Mouse (Mus musculus): Measurements from ENCODE around the gene Tecr. TPM values are rescaled to one million over a fixed set of nuclear protein-coding genes. Genes with fewer than 3 reads are reported as not detected.

Gene Tecr
- polyA plus RNA-seq, 1 experiment = 310 TPM

DNA sequence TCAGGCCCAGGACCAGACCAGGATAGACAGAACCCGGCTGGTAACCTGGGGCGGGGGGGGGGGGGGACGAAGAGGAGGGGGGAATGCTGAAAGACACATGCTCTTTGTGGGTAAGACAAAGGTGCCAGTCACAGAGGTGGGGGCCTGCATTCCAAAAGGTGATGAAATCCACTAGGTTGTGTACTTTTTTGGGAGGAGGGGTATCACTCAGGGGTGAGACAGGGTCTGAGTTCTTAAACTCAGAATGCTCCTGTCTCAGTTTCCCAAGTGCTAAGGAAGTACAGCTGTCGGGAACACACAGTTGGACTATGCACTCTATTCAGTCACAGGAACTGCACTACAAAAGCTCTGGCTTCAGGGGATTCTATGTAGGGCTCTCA, 31.3 kb downstream of the Tecr start:
- Histone ChIP-seq H3K4me1 (ENCODE audit: control insufficient read depth, insufficient read depth, low read length) (peaks cover 14% of the 10 kb centered on the region), H3K27ac (ENCODE audit: insufficient read depth, low read length) (no peak overlapping the region), H3K9me3 (replicated peaks; ENCODE audit: control insufficient read depth, insufficient read depth, low read length, poor library complexity, severe bottlenecking) (no peaks in the 10 kb centered on the region), H3K36me3 (ENCODE audit: control insufficient read depth, insufficient read depth, low read length, poor library complexity, severe bottlenecking) (peaks cover 17% of the 10 kb centered on the region), H3K9ac (ENCODE audit: low read depth, poor library complexity, severe bottlenecking) (no peak overlapping the region), H3K27me3 (ENCODE audit: control insufficient read depth, insufficient read depth, low read length, poor library complexity, severe bottlenecking) (no peaks in the 10 kb centered on the region), H3K4me3 (ENCODE audit: low read depth, low read length) (no peak overlapping the region)
- TF ChIP-seq EP300 (IDR thresholded peaks at IDR 0.05; ENCODE audit: insufficient read depth, low read depth, low read length) (no peak), POLR2A (IDR thresholded peaks at IDR 0.05; ENCODE audit: insufficient read depth, low read length) (no peak), CTCF (IDR thresholded peaks at IDR 0.05; ENCODE audit: low read depth, low read length) (no peak)

DNA sequence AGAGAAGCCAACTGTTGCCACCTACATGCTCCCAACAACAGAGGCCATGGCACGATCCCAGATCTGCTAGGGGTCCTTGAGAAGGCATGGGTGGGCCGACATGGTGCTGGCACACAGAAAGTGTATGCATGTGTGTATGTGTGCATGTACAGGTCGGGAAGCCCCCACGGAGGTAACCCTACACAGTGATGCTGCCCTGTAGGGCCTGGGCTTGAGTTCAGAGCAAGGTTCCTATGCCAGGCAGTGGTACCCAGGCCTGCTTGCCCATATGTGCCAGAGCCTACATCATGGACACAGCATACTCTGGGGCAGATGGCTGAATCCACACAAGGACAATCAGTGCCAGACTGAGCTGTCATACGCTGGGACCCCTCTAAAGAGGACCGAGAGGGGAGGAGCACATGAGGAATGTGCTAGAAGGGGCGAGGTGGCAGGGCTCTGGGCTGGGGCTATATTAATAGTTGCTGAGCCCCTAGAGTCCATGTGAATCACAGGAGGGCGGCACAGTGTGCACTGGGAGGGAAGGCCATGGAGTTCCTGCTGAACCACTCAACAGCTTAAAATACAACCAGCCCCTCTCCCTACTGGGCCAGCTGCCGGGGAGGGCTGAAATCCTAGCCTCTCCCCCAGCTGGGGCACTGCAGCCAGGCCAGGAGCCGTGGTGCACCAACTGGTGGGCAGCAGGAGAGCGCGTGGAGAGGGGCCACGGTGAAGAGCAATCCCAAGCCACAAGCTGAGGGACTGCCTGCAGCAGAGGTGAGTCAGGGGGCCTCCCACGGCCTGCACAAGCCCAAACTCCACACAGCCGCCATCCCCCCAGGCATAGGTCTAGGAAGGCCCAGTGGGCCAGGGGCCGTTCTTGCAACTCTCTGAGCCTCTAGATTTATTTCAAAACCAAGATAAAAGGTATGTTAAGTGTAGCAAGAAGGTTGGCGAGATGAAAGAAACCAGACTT, 31.9 kb downstream of the Tecr start:
- Histone ChIP-seq H3K4me3 (ENCODE audit: low read depth, low read length) (no peak overlapping the region), H3K36me3 (ENCODE audit: control insufficient read depth, insufficient read depth, low read length, poor library complexity, severe bottlenecking) (peaks cover 22% of the 10 kb centered on the region), H3K9ac (ENCODE audit: low read depth, poor library complexity, severe bottlenecking) (no peak overlapping the region), H3K4me1 (ENCODE audit: control insufficient read depth, insufficient read depth, low read length) (peaks cover 14% of the 10 kb centered on the region), H3K27me3 (ENCODE audit: control insufficient read depth, insufficient read depth, low read length, poor library complexity, severe bottlenecking) (no peaks in the 10 kb centered on the region), H3K9me3 (replicated peaks; ENCODE audit: control insufficient read depth, insufficient read depth, low read length, poor library complexity, severe bottlenecking) (no peaks in the 10 kb centered on the region), H3K27ac (ENCODE audit: insufficient read depth, low read length) (0 out of 2 replicates have a peak overlapping the region, but pooled peaks have one; percentile 3)
- no peak for TF ChIP-seq CTCF (IDR thresholded peaks at IDR 0.05; ENCODE audit: low read depth, low read length)
- TF ChIP-seq EP300 (IDR thresholded peaks at IDR 0.05; ENCODE audit: insufficient read depth, low read depth, low read length) = no peak
- no peak for TF ChIP-seq POLR2A (IDR thresholded peaks at IDR 0.05; ENCODE audit: insufficient read depth, low read length)

GRCm38 (mm10) chr8:83574631-83575315, 33.0 kb downstream of the Tecr start:
- H3K4me3 ChIP-seq (ENCODE audit: low read depth, low read length) = no peak overlapping the region
- TF ChIP-seq POLR2A (IDR thresholded peaks at IDR 0.05; ENCODE audit: insufficient read depth, low read length) (no peak), EP300 (IDR thresholded peaks at IDR 0.05; ENCODE audit: insufficient read depth, low read depth, low read length) (no peak), CTCF (IDR thresholded peaks at IDR 0.05; ENCODE audit: low read depth, low read length) (no peak)
- H3K9ac ChIP-seq (ENCODE audit: low read depth, poor library complexity, severe bottlenecking) = no peak overlapping the region
- no peak overlapping the region for H3K27ac ChIP-seq (ENCODE audit: insufficient read depth, low read length)
- H3K4me1 ChIP-seq (ENCODE audit: control insufficient read depth, insufficient read depth, low read length) = peaks cover 13% of the 10 kb centered on the region
- H3K27me3 ChIP-seq (ENCODE audit: control insufficient read depth, insufficient read depth, low read length, poor library complexity, severe bottlenecking) = no peaks in the 10 kb centered on the region
- no peaks in the 10 kb centered on the region for H3K9me3 ChIP-seq (replicated peaks; ENCODE audit: control insufficient read depth, insufficient read depth, low read length, poor library complexity, severe bottlenecking)
- H3K36me3 ChIP-seq (ENCODE audit: control insufficient read depth, insufficient read depth, low read length, poor library complexity, severe bottlenecking) = peaks cover 29% of the 10 kb centered on the region

- H3K4me3 ChIP-seq (ENCODE audit: low read depth, low read length) = no peak overlapping the region
- H3K27me3 ChIP-seq (ENCODE audit: control insufficient read depth, insufficient read depth, low read length, poor library complexity, severe bottlenecking) = no peaks in the 10 kb centered on the region
- H3K36me3 ChIP-seq (ENCODE audit: control insufficient read depth, insufficient read depth, low read length, poor library complexity, severe bottlenecking) = peaks cover 29% of the 10 kb centered on the region
- TF ChIP-seq POLR2A (IDR thresholded peaks at IDR 0.05; ENCODE audit: insufficient read depth, low read length) (no peak), CTCF (IDR thresholded peaks at IDR 0.05; ENCODE audit: low read depth, low read length) (peak; percentile 25)
- peak overlapping the region; percentile 28; the same call in 1 of the 2 replicates for H3K27ac ChIP-seq (ENCODE audit: insufficient read depth, low read length)
- peaks cover 8% of the 10 kb centered on the region for H3K4me1 ChIP-seq (ENCODE audit: control insufficient read depth, insufficient read depth, low read length)
- peak overlapping the region; percentile 16 for H3K9ac ChIP-seq (ENCODE audit: low read depth, poor library complexity, severe bottlenecking)
- no peaks in the 10 kb centered on the region for H3K9me3 ChIP-seq (replicated peaks; ENCODE audit: control insufficient read depth, insufficient read depth, low read length, poor library complexity, severe bottlenecking)
These were observed 34.5 kb downstream of the Tecr start for GRCm38 (mm10) chr8:83573140-83573875.

DNA sequence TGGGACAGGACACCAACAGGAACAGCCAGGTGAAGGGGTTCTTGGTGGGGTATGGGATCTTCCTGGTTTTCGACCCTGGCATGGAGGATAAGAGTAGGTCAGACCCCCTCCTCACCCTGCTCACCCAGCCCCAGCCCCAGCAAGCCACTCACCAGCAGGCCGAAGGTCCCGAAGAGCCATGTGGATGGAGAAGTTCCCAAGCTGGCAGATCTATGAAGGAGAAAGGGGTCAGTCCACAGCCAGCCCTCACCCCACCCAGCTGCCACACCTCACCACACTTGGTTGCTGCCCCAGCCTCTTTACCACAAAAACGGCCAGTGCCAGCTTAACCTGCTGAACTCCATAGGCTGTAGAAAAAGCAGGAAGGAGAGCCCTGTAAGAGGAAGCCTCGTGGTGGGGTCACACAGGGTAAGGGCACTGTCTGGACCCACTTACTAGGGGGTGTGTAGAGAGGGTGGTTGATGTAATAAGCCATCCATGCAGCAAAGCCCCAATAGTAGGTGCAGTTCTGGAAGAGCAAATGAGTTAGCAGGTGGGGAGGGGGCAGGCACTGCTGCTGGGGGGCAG, 35.4 kb downstream of the Tecr start:
- Histone ChIP-seq H3K4me3 (ENCODE audit: low read depth, low read length) (no peak overlapping the region), H3K27me3 (ENCODE audit: control insufficient read depth, insufficient read depth, low read length, poor library complexity, severe bottlenecking) (no peaks in the 10 kb centered on the region), H3K36me3 (ENCODE audit: control insufficient read depth, insufficient read depth, low read length, poor library complexity, severe bottlenecking) (peaks cover 29% of the 10 kb centered on the region), H3K27ac (ENCODE audit: insufficient read depth, low read length) (no peak overlapping the region), H3K9me3 (replicated peaks; ENCODE audit: control insufficient read depth, insufficient read depth, low read length, poor library complexity, severe bottlenecking) (no peaks in the 10 kb centered on the region), H3K4me1 (ENCODE audit: control insufficient read depth, insufficient read depth, low read length) (peaks cover 7% of the 10 kb centered on the region), H3K9ac (ENCODE audit: low read depth, poor library complexity, severe bottlenecking) (no peak overlapping the region)
- no peak for TF ChIP-seq EP300 (IDR thresholded peaks at IDR 0.05; ENCODE audit: insufficient read depth, low read depth, low read length)
- no peak for TF ChIP-seq POLR2A (IDR thresholded peaks at IDR 0.05; ENCODE audit: insufficient read depth, low read length)
- no peak for TF ChIP-seq CTCF (IDR thresholded peaks at IDR 0.05; ENCODE audit: low read depth, low read length)

Data from ES-Bruce4 (cell line).